Mouse (Mus musculus): ENCODE data around the gene Birc3. TPM values are rescaled to one million over a fixed set of nuclear protein-coding genes. Genes with fewer than 3 reads are reported as not detected.

Birc3 gene
- polyA plus RNA-seq (2012; ENCODE audit: low replicate concordance) = 30.5 and 40.1 TPM in 2 replicates

DNA sequence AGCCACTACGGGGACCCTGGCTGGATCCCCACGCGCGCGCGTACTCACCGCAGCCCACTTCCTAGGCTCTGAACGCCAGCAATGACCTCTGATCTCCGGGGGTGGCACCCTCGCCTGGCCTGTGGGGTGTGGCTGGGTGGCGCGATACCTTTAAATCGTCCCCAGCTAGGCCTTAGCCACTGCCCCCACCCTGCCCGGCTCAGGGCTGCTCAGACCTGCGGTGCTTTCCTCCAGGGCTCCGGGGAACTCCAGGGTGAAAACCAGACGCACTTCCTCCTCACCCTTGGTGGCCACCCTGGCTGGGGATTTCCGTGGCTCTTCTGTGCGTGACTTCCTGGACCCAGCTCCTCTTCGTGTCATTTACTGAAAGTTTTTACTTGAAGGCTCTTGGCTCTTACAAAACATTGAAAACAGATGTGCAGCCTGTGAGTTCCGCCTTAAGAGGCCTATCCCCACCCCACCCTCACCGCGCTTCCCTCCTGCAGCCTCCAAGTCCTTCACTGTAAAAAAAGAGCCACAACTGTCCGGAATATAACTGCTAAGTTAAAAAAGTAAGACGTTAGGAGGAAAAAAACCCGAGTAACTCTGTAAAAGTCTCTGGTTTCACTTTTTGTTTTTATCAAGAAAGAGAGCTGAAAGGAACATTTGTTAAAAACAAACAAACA is at the start of gene Birc3:
TSS of gene Birc3 (minus strand) at position 412 of the 665 bp plus-strand sequence.

GRCm38 (mm10) chr9:7836905-7837805 is 35.8 kb downstream of the Birc3 start, which contains the start of gene Birc2:
TSS of gene Birc2 (minus strand) at chr9:7837064.

Other genes starting within 250 kb of the Birc3 start
- not detected in 2 replicates for gene Mmp20, start 245.0 kb downstream of the Birc3 start, polyA plus RNA-seq (2012; ENCODE audit: low replicate concordance)
- gene Mmp7, start 181.1 kb downstream of the Birc3 start, polyA plus RNA-seq (2012; ENCODE audit: low replicate concordance) = not detected in 2 replicates
- gene Tmem123, start 109.1 kb downstream of the Birc3 start, polyA plus RNA-seq (2012; ENCODE audit: low replicate concordance) = 124 and 240 TPM in 2 replicates
- gene Birc2, start 36.1 kb downstream of the Birc3 start, polyA plus RNA-seq (2012; ENCODE audit: low replicate concordance) = 15.0 and 17.3 TPM in 2 replicates
- 0.23 and 0.48 TPM in 2 replicates for gene Yap1, start 131.4 kb upstream of the Birc3 start, polyA plus RNA-seq (2012; ENCODE audit: low replicate concordance)
- gene Cfap300, start 169.6 kb upstream of the Birc3 start, polyA plus RNA-seq (2012; ENCODE audit: low replicate concordance) = 0.73 and 0.80 TPM in 2 replicates

All from hematopoietic multipotent progenitor cell, adult 10-12 weeks (in vitro differentiated cells).